Mouse (Mus musculus): Measurements from ENCODE around the gene Jazf1.

The Jazf1 gene

DNA sequence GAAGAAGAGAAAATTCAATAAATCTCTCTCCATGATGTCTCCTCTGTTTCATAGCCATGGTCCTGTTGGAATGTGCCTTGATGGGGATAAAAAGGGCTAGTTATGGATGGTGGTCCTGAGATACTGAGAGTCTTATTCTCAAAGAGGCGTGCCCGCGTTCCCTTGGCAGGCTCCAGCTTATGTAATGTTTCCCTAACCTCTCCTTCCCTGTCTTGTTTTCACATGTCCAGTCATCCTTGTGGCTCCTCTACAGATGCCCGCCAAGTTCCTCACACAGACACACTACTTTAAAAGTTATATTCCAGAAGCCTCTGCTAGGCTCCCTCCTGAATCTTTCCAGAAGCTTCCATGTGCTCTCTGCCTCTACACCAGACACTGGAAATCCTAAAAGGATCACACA, 151.0 kb downstream of the Jazf1 start:
- DNase-seq (ENCODE audit: low read depth in 1 of 2, low spot score in 2 of 2): no peak

GRCm38 (mm10) chr6:52916836-52917376, 151.5 kb downstream of the Jazf1 start:
- no peak for DNase-seq (ENCODE audit: low read depth in 1 of 2, low spot score in 2 of 2)

- no peak for DNase-seq (ENCODE audit: low read depth in 1 of 2, low spot score in 2 of 2)
These were observed 153.5 kb downstream of the Jazf1 start for GRCm38 (mm10) chr6:52914921-52915320.

GRCm38 (mm10) chr6:52912143-52912918, 156.1 kb downstream of the Jazf1 start:
- DNase-seq (ENCODE audit: low read depth in 1 of 2, low spot score in 2 of 2): no peak

- DNase-seq (ENCODE audit: low read depth in 1 of 2, low spot score in 2 of 2): no peak
These were observed 161.6 kb downstream of the Jazf1 start for GRCm38 (mm10) chr6:52906801-52907200.

GRCm38 (mm10) chr6:52905100-52905499, 163.3 kb downstream of the Jazf1 start:
- no peak for DNase-seq (ENCODE audit: low read depth in 1 of 2, low spot score in 2 of 2)

DNA sequence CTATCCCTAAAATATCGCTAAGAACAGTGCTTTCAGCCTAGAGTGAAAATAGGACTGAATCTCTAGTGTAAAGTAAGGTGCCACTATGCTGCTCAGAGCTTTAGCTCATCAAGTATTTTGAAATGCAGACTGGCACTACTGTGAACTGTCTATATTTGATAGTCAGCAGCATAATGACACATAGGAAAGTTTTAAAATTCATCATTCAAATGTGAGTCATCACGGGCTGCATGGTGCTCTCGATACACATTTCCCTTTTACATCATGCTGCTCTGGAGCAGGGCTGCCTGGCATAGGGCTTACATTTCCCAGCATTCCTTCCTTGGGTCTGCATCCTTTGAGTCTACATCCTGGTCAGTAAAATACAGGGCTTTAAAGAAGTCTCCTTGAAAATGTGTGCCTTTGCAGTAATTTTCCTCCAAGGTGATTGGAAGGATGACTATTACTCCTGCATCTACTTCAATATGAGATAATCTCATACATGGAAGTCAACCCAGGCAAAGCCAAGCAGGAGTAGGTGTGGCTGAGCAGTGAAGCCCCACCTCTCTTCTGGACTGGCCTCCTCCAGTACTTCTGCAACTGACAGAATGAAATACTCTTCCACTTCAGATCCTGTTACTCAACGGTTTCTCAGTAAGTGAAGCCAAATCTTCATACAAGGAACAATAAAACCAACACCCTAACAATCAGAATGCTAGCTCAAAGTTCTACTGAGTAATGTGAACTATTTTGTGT, 165.0 kb downstream of the Jazf1 start:
- no peak for DNase-seq (ENCODE audit: low read depth in 1 of 2, low spot score in 2 of 2)

DNA sequence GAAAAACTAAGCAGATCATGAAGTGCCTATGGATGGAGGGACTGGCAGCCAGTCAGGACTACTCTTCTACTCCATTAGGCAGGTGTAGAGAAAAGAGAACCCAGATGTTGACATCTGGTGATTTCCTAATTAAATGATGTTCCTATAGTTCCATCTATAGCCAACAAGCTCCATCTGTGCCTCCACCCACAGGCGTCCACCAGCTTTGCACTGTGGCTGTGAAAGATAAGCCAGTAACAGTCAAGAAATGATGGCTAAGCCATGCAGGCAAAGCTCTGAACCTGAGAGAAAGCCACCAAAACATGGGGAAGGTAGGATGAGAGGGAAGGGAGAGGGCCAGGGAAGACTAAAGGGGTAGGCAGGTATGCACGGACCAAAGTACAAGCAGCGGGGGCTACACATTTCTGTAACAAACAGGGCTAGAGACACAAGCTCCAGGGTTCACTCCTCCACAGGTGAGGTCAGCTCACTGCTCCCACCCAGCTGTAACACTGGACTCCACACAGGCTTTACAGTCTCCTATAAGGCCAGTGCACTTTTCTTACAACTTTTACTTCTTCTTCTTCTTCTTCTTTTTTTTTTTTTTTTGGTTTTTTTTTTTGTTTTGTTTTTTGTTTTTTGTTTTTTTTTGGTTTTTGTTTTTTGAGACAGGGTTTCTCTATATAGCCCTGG, 168.7 kb downstream of the Jazf1 start:
- DNase-seq (ENCODE audit: low read depth in 1 of 2, low spot score in 2 of 2): no peak

- no peak for DNase-seq (ENCODE audit: low read depth in 1 of 2, low spot score in 2 of 2)
These were observed 173.4 kb downstream of the Jazf1 start for GRCm38 (mm10) chr6:52895075-52895474.

- no peak for DNase-seq (ENCODE audit: low read depth in 1 of 2, low spot score in 2 of 2)
These were observed 174.0 kb downstream of the Jazf1 start for GRCm38 (mm10) chr6:52894501-52894823.

DNA sequence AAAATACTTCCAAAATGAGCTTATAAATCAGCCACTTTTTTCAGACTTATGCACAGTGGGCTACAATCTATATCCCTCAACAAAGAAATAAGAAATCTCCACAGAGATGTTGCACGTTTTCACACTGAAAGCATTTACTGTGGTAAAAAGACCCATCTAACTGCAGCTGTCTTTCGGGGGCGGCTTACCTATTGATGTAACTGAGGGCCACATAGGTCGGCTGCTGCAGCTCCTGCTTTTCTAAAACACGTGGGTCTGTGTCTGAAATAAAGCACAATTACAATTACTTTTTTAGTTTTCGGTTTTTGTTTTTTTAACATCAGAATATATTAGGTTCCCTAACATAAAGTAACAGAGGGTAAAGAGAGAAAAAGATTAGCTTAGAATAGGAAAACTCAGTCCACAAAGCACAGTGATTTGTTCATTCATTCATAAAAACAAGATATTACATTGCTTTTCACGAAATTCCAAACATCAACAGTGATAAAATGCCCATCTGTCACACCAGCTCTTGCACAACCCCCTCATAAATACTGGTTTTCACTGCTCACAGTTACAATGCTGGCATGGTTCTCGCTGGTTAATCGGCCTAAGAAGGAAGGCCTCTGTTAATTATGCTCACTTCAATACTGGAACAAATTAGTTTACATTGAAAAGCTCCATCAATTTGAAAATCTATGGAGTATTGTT, 174.5 kb downstream of the Jazf1 start:
- no peak for DNase-seq (ENCODE audit: low read depth in 1 of 2, low spot score in 2 of 2)

- DNase-seq (ENCODE audit: low read depth in 1 of 2, low spot score in 2 of 2): no peak
These were observed 175.5 kb downstream of the Jazf1 start for GRCm38 (mm10) chr6:52892978-52893377.

DNA sequence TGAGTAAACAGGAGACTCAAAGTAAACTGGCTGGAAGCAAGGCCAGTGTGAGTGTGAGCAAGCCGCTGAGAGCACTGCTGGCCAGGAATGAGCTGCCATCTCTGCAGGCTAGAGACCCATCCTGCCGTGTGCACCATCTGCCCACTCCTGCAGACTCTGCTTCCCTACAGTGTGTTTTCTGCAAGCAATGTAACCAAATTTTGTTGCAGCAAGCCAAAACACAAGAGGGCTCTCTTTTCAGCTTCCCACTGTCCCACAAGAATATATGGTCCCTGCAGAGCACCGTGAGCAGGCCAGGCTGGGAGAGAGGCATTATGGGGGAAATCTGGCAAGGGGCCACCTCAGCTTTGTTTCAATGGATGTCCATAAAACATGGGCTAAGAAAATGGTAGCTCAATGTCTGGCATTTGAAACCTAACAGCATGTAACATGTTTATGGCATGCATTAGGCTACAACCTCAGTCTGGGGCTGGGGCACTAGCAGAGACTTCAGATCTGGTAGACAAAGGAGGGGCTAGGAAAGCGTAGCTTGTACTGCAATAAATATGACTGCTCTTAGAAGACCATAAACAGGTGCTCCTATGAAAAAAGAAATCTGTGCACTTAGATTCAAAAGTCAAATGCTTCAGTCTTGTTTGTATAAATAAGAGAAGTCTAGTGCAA, 180.8 kb downstream of the Jazf1 start:
- DNase-seq (ENCODE audit: low read depth in 1 of 2, low spot score in 2 of 2): no peak

DNA sequence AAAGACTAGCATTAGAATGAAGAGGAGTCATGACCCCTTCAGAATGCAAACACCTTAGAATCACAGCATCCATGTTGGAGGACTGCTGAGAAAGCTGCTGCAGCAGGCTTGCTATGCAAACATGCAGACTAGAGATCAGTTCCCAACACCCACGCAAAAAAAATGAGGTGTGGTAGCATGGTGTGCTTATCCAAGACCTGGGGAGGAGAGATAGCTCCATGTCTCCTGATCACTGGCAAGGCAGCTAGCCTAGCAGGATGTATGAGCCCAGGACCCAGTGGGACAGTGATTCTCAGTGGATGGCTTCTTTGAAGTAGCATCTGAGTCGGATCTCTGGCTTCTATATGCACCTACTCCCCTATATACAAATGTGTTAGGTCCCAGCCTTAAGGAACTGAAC, 184.7 kb downstream of the Jazf1 start:
- DNase-seq (ENCODE audit: low read depth in 1 of 2, low spot score in 2 of 2): no peak

- DNase-seq (ENCODE audit: low read depth in 1 of 2, low spot score in 2 of 2): no peak
These were observed 191.3 kb downstream of the Jazf1 start for GRCm38 (mm10) chr6:52877176-52877575.

- DNase-seq (ENCODE audit: low read depth in 1 of 2, low spot score in 2 of 2): no peak
These were observed 197.1 kb downstream of the Jazf1 start for GRCm38 (mm10) chr6:52871306-52871705.

DNA sequence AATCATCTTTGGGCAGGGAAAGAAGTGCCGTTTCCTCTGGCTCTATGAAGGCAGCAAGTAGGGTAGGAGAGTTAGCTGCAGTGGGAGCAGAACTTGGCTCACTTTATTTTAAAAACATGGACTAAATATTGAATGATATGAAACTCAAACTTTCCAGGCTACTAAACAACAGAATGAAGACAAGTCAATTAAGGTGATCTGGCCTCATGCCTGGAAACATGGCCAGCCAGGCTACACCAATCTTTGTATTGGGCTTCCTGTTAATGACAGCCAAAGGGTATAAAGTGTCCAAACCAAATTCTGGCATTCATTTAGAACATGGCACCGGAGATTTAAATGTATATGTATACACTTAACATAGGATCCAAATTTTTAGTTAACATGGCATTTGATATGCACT, 199.2 kb downstream of the Jazf1 start:
- no peak for DNase-seq (ENCODE audit: low read depth in 1 of 2, low spot score in 2 of 2)

GRCm38 (mm10) chr6:52868352-52868751, 200.1 kb downstream of the Jazf1 start:
- no peak for DNase-seq (ENCODE audit: low read depth in 1 of 2, low spot score in 2 of 2)

- DNase-seq (ENCODE audit: low read depth in 1 of 2, low spot score in 2 of 2): no peak
These were observed 206.5 kb downstream of the Jazf1 start for GRCm38 (mm10) chr6:52861928-52862327.

DNA sequence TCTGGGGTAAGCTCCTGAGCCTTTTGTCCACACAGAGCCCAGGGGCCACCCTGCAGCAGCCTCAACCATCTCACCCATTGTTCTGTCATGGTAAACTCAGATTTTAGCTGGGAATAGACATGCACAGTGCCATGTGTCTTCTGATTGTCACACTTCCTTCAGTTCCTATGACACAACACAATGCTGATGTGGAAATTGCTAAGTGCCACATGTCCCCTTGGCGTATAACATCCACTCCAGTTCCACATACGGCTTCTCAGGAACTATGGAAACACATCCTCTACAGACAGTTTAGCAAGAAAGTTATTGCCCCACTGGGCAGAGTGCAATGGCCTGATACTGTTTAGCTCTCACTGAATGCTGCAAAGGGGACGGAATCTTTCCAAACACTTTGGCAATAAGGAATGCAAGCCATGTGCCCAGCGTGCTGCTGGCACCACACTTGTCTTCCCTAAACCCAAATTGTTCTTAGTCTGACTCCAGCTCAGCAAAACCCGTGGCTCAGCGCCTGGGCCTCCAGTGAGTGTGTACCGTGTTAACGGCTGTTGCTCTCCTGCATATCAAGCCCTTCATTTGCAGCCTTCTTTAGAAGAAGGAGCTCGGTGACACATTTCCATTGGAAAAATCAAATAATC, 207.1 kb downstream of the Jazf1 start:
- no peak for DNase-seq (ENCODE audit: low read depth in 1 of 2, low spot score in 2 of 2)

Measured in monocyte, adult 2 months (primary cell).